Mouse (Mus musculus): ENCODE results near the gene Skil.

GRCm38 (mm10) chr3:31082838-31083506 lies 11.9 kb upstream of the Skil start:
- TF ChIP-seq CTCF (IDR thresholded peaks at IDR 0.05; ENCODE audit: low read depth, low read length): no peak
- TF ChIP-seq POLR2A (IDR thresholded peaks at IDR 0.05; ENCODE audit: extremely low read depth, insufficient read depth, low read length): no peak

All from liver, adult 2 months (tissue).